9 mouse cellular contexts compared by ENCODE assay signal in the genomic region with DNA sequence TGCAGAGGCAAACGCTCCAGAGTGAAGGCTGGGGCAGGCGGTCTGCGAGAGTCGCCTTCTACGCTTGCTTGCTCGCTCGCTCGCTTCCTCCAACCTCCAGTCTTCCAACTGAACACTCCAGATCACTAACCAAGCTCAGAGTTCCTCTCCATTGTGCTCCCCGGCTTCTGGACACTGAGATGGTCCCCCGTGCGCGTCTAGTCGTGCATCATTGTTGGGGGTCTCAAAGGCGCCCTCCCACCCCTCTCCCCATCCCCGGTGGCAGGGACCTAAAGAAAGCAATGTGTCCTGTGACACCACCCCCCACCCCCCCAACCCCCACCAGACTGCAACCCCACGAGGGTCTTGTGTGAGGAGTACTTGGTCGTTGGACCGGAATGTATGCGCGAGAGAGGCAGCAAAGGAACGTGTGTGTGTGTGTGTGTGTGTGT. TPM values are rescaled to one million over a fixed set of nuclear protein-coding genes. Genes with fewer than 3 reads are reported as not detected.
DNase-seq lines count a peak whose midpoint lies in the region; ATAC-seq and TF ChIP-seq lines count a peak whose summit lies in the region.
"Had no signal": no experiment of that assay in that cellular context is flagged by ENCODE, and none has a peak within 500 bp of the region (broad histone marks: within the 10 kb centered on the region; RNA-seq: fewer than 3 reads in every experiment).

No protein-coding gene starts in this region.

- DNase-seq in kidney, adult 2 months: peak; percentile 2
- no peak for DNase-seq in kidney, postnatal 25 days
- peak; percentile 22 for DNase-seq in adrenal gland, postnatal 14 days
- DNase-seq in limb, embryonic 11.5 days (ENCODE audit: low spot score): peak; percentile 68
- DNase-seq in left cerebral cortex, adult 9 months (ENCODE audit: low spot score in 2 of 2): no peak
- no peak for DNase-seq in urinary bladder, postnatal 10 days (ENCODE audit: low spot score)

- peak; percentile 27 for ATAC-seq in forebrain, embryonic 15.5 days (replicated peaks)
- ATAC-seq in limb, embryonic 11.5 days (ENCODE audit: insufficient number of reproducible peaks, low FRiP score, low TSS enrichment, low read depth): peak; percentile 52
- peak; percentile 59 for ATAC-seq in neural tube, embryonic 12.5 days (ENCODE audit: low FRiP score, low read depth)

- H3K4me1 ChIP-seq in kidney, adult 2 months (ENCODE audit: control insufficient read depth, insufficient read depth, low read length): 0 out of 2 replicates have a peak, but pooled peaks cover 4% of the 10 kb centered on the region
- peaks cover 24% of the 10 kb centered on the region for H3K4me1 ChIP-seq in forebrain, embryonic 15.5 days
- H3K4me1 ChIP-seq in limb, embryonic 11.5 days (ENCODE audit: control insufficient read depth, insufficient read depth, low read length): 0 out of 2 replicates have a peak, but pooled peaks cover 3% of the 10 kb centered on the region
- peaks cover 5% of the 10 kb centered on the region; the same call in 1 of the 2 replicates for H3K4me1 ChIP-seq in neural tube, embryonic 12.5 days

- 25% methylated on average over 20 of the region's 21 CpGs for WGBS in kidney, adult 2 months
- WGBS in forebrain, embryonic 15.5 days: 2% methylated on average over 15 of the region's 21 CpGs
- under 1% methylated on average over 21 of the region's 21 CpGs for whole genome bisulfite sequencing in limb, embryonic 11.5 days
- WGBS in neural tube, embryonic 12.5 days: under 1% methylated on average over 21 of the region's 21 CpGs

- H3K9ac ChIP-seq in forebrain, embryonic 15.5 days (replicated peaks): peak overlapping the region; percentile 38; the same call in 1 of the 2 replicates
- H3K9ac ChIP-seq in limb, embryonic 11.5 days (ENCODE audit: low read length): peak overlapping the region; percentile 56; the same call in 1 of the 2 replicates
- H3K9ac ChIP-seq in neural tube, embryonic 12.5 days: peak overlapping the region; percentile 80

- TF ChIP-seq CTCF in kidney, adult 2 months (conservative IDR thresholded peaks at IDR 0.05; ENCODE audit: insufficient read depth, insufficient read length, low read depth, low read length): no peak

- peak overlapping the region; percentile 60; the same call in 1 of the 2 replicates for H3K4me3 ChIP-seq in kidney, adult 2 months (ENCODE audit: insufficient read depth, low read depth, low read length)
- H3K4me3 ChIP-seq in forebrain, embryonic 15.5 days: peak overlapping the region; percentile 67
- peak overlapping the region; percentile 58 for H3K4me3 ChIP-seq in limb, embryonic 11.5 days (ENCODE audit: low read depth, low read length)
- H3K4me3 ChIP-seq in neural tube, embryonic 12.5 days: peak overlapping the region; percentile 70

- no peak for TF ChIP-seq POLR2A in kidney, adult 2 months (IDR thresholded peaks at IDR 0.05; ENCODE audit: low read depth, low read length)

- H3K27ac ChIP-seq in kidney, adult 2 months (ENCODE audit: insufficient read depth, low read depth, low read length): no peak overlapping the region
- no peak overlapping the region for H3K27ac ChIP-seq in forebrain, embryonic 15.5 days (replicated peaks)
- H3K27ac ChIP-seq in limb, embryonic 11.5 days (replicated peaks; ENCODE audit: low read depth, low read length): no peak overlapping the region
- peak overlapping the region; percentile 42; the same call in 1 of the 2 replicates for H3K27ac ChIP-seq in neural tube, embryonic 12.5 days
- H3K27ac ChIP-seq: macrophage had no signal

- H3K9me3 ChIP-seq in forebrain, embryonic 15.5 days: no peaks in the 10 kb centered on the region
- no peaks in the 10 kb centered on the region for H3K9me3 ChIP-seq in limb, embryonic 11.5 days (ENCODE audit: control insufficient read depth, low read length)
- H3K9me3 ChIP-seq in neural tube, embryonic 12.5 days: no peaks in the 10 kb centered on the region

- no peaks in the 10 kb centered on the region for H3K36me3 ChIP-seq in kidney, adult 2 months (ENCODE audit: control insufficient read depth, insufficient read depth, low read length)
- no peaks in the 10 kb centered on the region for H3K36me3 ChIP-seq in forebrain, embryonic 15.5 days
- H3K36me3 ChIP-seq in limb, embryonic 11.5 days (ENCODE audit: control insufficient read depth, insufficient read depth, low read length): no peaks in the 10 kb centered on the region
- no peaks in the 10 kb centered on the region for H3K36me3 ChIP-seq in neural tube, embryonic 12.5 days

- peak overlapping the region; percentile 99 for H3K4me2 ChIP-seq in forebrain, embryonic 15.5 days (replicated peaks)
- H3K4me2 ChIP-seq in limb, embryonic 11.5 days (ENCODE audit: low read depth, severe bottlenecking): peak overlapping the region; percentile 88
- peak overlapping the region; percentile 87 for H3K4me2 ChIP-seq in neural tube, embryonic 12.5 days (replicated peaks)

- no peaks in the 10 kb centered on the region; the same call in none of the 2 replicates for H3K27me3 ChIP-seq in kidney, adult 2 months (replicated peaks; ENCODE audit: control insufficient read depth, insufficient read depth, low read length)
- peaks cover 13% of the 10 kb centered on the region for H3K27me3 ChIP-seq in forebrain, embryonic 15.5 days
- 0 out of 2 replicates have a peak, but pooled peaks cover 2% of the 10 kb centered on the region for H3K27me3 ChIP-seq in limb, embryonic 11.5 days (ENCODE audit: control insufficient read depth, insufficient read depth, low read length)
- H3K27me3 ChIP-seq in neural tube, embryonic 12.5 days (replicated peaks): no peaks in the 10 kb centered on the region

RNA-seq across cellular contexts. Expression of gene Ndnf, which starts 0.4 kb away (rescaled TPM):
- 0.05 and 0.06 TPM in 2 replicates for polyA plus RNA-seq in kidney, adult 2 months (2012; rRNA removed)
- 2.1 and 2.7 TPM in 2 replicates for total RNA-seq in adrenal gland, postnatal 14 days (2021)
- 2.8 and 4.4 TPM in 2 replicates for polyA plus RNA-seq in forebrain, embryonic 15.5 days (2015; fragmentation: Nextera tagmentation; extraction: Ambion mirVana)
- polyA plus RNA-seq in limb, embryonic 11.5 days (2014; fragmentation: Nextera tagmentation; extraction: Ambion mirVana): 8.7 and 11.3 TPM in 2 replicates
- polyA plus RNA-seq in neural tube, embryonic 12.5 days (2016; fragmentation: Nextera tagmentation; extraction: Ambion mirVana): 15.8 and 19.2 TPM in 2 replicates

Comparison
In these comparisons a context has a peak if more than half of its experiments do, and no peak if none do; other contexts are left out.
1. DNase-seq: peak in kidney, adult 2 months (single experiment), adrenal gland, postnatal 14 days (single experiment) and limb, embryonic 11.5 days (single experiment); none in kidney, postnatal 25 days (0 of 2), left cerebral cortex, adult 9 months (0 of 2) and urinary bladder, postnatal 10 days (single experiment).
2. Peak in every context shown above with its lines, with median percentiles within 50 percentile points of each other: H3K4me3 ChIP-seq, ATAC-seq, H3K4me2 ChIP-seq and H3K9ac ChIP-seq.